Mouse (Mus musculus) myocyte (in vitro differentiated cells): ENCODE data around the gene Irf2bp2.

Experiments used
- MAX ChIP-seq: IDR thresholded peaks from one replicate; pipeline ENCODE4 v1.6.1; 2011; ENCODE audit warnings: low read depth, mild to moderate bottlenecking, control low read depth
- MYOD1 ChIP-seq, 3 experiments: IDR thresholded peaks; one replicate each; pipeline ENCODE4 v1.6.1; 2011; ENCODE audit warnings: control low read depth in 2 of 3, low read depth in 2 of 3, mild to moderate bottlenecking in 2 of 3, moderate library complexity in 1 of 3; ENCODE audit not compliant: insufficient read length in 2 of 3, control insufficient read depth in 1 of 3
- MYOG ChIP-seq, 3 experiments: IDR thresholded peaks; one replicate each; pipeline ENCODE4 v1.6.1; 2011; ENCODE audit warnings: control low read depth in 2 of 3, low read depth in 2 of 3, mild to moderate bottlenecking in 2 of 3; ENCODE audit not compliant: insufficient read length in 2 of 3, control insufficient read depth in 1 of 3, insufficient read depth in 1 of 3
- POLR2A ChIP-seq: IDR thresholded peaks from one replicate; pipeline ENCODE4 v1.6.1; 2011; ENCODE audit warnings: low read depth, mild to moderate bottlenecking, control low read depth, moderate library complexity; ENCODE audit not compliant: insufficient read length
- POLR2AphosphoS2 ChIP-seq: IDR thresholded peaks from one replicate; pipeline ENCODE4 v1.6.1; 2011; ENCODE audit warnings: low read depth, control low read depth; ENCODE audit not compliant: insufficient read length
- TCF12 ChIP-seq: IDR thresholded peaks from one replicate; pipeline ENCODE4 v1.6.1; 2011; ENCODE audit warnings: mild to moderate bottlenecking, control low read depth; ENCODE audit not compliant: poor library complexity, insufficient read depth, severe bottlenecking
- USF1 ChIP-seq: IDR thresholded peaks from one replicate; pipeline ENCODE4 v1.6.1; 2011; ENCODE audit warnings: low read depth, mild to moderate bottlenecking, control low read depth, moderate library complexity

GRCm38 (mm10) chr8:126580826-126581225, 13.0 kb downstream of the Irf2bp2 start:
- no peak for TF ChIP-seq POLR2A
- no peak for TF ChIP-seq MAX
- no peak for TF ChIP-seq POLR2AphosphoS2
- TF ChIP-seq TCF12, result no peak
- no peak for TF ChIP-seq USF1
- TF ChIP-seq MYOD1 (IDR thresholded peaks at IDR 0.05; ENCODE audit: control insufficient read depth in 1 of 3, insufficient read length in 2 of 3, low read depth in 2 of 3), result no peak
- no peak for TF ChIP-seq MYOG (IDR thresholded peaks at IDR 0.05; ENCODE audit: control insufficient read depth in 1 of 3, insufficient read depth in 1 of 3, insufficient read length in 2 of 3, low read depth in 2 of 3)
